Mouse (Mus musculus) testis, postnatal 14 days (tissue): ENCODE data around the gene Col5a1.
A peak's percentile ranks its signal among the peaks of the same experiment; 100 is the strongest.

Source experiments
- DNase-seq: peaks from one replicate; pipeline ENCODE4 v3.0.0; 2021; ENCODE audit warnings: low spot score

Col5a1 gene

GRCm38 (mm10) chr2:27919309-27919850, 33.2 kb downstream of the Col5a1 start:
- no peak for DNase-seq

GRCm38 (mm10) chr2:27922053-27922452, 35.8 kb downstream of the Col5a1 start:
- DNase-seq, result no peak

GRCm38 (mm10) chr2:27923718-27924117, 37.5 kb downstream of the Col5a1 start:
- DNase-seq, result no peak

DNA sequence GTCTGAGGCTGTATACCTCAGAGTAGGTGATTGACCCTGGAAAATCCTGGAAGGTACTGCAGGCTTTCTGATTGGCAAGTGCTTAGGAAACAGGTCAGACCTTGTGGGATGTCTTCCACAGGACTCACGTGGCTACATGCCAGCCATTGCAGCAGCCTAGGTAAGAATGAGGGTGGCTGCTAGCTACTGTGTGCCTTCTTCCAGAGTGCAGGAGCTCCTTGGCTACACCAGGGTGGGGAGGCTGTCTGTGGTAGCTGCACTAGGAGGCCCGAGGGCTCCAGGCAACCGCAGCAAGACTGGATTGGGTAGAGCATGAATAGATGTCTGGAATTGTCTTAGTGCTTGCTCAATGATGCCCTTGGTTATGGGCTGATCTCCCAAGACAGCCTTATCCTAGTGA, 38.2 kb downstream of the Col5a1 start:
- no peak for DNase-seq

GRCm38 (mm10) chr2:27926478-27927165, 40.4 kb downstream of the Col5a1 start:
- no peak for DNase-seq

- DNase-seq, result no peak
Measured at GRCm38 (mm10) chr2:27930471-27931015, 44.3 kb downstream of the Col5a1 start.

GRCm38 (mm10) chr2:27931130-27931529, 44.9 kb downstream of the Col5a1 start:
- DNase-seq, result no peak

- DNase-seq, result no peak
Measured at GRCm38 (mm10) chr2:27931971-27932370, 45.7 kb downstream of the Col5a1 start.

- DNase-seq, result peak; percentile 37
Measured at GRCm38 (mm10) chr2:27934269-27934668, 48.0 kb downstream of the Col5a1 start.

DNA sequence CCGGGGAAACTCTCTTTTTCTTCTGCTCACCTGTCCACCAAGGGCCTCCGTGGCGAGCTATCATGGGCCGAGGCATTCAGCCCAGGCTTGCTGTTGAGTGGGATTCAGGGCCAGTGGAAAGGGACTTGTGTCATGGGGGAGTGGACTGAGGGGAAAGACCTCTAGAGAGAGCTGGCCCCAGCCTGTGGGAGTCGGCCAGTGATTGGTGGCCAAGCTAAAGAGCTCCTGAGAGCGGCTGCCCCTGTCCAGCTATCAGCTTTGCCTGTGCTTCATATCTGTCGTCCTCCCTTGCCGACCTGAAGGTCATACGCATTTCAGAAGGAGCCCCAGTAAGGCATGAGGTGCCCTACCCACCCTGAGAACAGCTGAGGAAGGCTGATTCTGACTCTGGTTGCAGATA, 48.6 kb downstream of the Col5a1 start:
- DNase-seq, result no peak

DNA sequence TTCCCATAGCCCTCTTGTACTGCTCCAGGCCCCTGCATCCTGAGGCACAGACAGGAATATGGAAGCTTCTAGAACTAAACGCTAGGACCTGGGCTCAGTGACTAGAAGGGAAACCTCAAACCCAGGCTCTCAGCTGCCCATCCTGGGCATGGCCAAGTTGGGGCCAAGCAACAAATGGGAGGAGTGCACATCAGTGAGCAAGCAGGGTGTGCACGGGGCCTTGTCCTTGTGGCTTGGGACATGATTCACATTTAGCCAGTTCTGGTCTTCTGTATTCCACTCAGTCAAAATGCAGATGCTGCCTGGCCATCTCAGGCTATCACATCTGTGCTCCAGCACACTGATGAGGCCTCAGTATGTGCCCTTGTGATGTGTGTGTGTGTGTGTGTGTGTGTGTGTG, 49.2 kb downstream of the Col5a1 start:
- DNase-seq, result no peak

GRCm38 (mm10) chr2:27936607-27937191, 50.5 kb downstream of the Col5a1 start:
- DNase-seq, result peak; percentile 29

- DNase-seq, result no peak
Measured at GRCm38 (mm10) chr2:27939433-27939832, 53.2 kb downstream of the Col5a1 start.

GRCm38 (mm10) chr2:27940144-27940543, 53.9 kb downstream of the Col5a1 start:
- DNase-seq, result peak; percentile 20

DNA sequence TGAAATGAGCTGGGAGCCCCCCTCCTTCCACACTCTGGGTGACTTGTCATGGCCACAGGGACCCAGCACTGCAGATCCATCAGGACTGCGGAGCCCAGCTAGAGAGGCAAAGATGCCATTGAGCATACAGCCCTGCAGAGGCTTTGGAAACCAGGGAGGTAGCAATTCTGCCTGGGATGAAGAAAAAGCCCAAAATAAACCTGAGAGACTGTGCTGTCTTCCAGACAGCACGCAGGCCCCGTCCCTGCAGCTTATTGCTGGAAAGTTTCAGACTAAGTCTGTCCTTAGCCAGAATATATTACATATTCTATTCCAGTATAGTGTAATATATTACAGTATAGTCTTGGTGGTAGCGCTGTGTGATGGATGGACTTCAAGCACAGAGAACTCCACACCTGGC, 61.0 kb downstream of the Col5a1 start:
- DNase-seq, result no peak

DNA sequence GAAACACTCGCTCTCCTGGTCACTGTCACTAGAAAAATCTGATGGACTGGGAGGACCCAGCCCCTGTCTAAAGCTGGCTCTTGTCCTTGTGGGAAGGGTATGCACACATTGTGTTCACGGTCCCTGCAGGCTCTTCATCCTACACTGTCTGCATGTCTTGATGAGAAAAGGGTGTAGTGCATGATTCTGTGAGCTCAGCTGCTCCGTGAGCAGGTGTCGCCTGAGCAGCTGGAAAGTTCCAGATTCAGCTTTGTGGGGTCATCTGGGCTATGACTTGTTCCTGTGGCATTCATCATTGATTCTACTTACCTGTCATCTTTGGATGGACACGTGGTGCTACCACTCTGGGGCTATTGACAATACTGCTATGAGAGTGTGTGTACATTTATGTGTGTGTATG, 61.7 kb downstream of the Col5a1 start:
- no peak for DNase-seq

GRCm38 (mm10) chr2:27953866-27954265, 67.6 kb downstream of the Col5a1 start:
- DNase-seq, result peak; percentile 40

DNA sequence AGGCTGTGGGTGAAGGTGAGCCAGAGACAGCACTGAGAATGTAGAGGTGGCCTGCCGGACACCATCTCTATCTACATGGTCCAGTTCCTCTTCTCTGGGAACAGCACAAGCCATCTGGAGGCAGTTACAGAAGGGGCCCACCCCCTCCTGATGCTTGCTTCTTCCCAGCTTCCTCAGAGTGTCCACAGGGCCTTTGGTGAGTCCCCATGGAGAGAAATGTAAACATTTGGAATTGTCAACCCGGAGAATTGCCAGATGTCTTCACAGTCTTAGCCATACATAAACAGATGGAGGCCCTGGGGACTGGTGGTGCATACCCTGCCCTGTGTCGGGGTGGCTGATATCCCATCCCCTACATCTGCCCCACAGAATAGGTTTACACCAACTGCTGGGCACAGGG, 68.7 kb downstream of the Col5a1 start:
- DNase-seq, result no peak

GRCm38 (mm10) chr2:27956751-27957150, 70.5 kb downstream of the Col5a1 start:
- no peak for DNase-seq

DNA sequence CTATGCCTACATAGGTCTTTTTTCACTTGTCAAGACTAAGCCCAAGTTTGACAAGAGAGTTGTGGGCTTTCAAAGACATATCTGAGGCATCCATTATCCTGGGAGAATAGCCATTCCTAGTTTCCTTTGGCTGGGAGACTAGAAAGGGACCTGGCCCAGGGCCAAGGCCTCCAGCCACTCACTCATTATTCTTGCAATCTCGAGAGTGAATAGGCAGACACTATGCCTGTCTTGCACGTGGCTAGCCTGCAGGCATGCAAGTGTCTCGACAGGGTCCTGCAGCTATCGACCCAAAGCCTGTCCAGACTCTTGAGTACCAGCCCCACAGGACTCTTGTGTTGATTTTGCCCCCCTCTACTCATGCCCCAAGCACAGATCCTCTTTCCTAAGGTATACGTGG, 71.0 kb downstream of the Col5a1 start:
- DNase-seq, result no peak

DNA sequence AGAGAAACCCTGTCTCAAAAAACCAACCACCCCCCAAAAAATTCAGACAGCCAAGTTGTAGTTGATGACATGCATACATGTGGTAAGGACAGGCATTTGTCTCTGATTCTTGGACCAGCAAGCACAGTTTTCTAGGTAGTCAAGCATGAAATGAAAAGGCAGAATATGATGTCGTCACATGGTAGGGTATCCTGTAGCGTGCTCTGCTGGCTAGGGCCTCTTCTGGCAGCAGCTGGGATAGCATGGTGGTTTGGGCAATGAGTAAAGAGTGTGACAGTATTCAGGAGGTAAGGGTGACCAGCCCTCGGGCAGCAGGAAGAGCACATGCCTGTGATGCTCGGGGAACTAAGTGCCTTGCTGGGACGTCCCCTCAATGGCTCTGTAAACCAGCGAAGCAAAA, 73.0 kb downstream of the Col5a1 start:
- DNase-seq, result no peak

DNA sequence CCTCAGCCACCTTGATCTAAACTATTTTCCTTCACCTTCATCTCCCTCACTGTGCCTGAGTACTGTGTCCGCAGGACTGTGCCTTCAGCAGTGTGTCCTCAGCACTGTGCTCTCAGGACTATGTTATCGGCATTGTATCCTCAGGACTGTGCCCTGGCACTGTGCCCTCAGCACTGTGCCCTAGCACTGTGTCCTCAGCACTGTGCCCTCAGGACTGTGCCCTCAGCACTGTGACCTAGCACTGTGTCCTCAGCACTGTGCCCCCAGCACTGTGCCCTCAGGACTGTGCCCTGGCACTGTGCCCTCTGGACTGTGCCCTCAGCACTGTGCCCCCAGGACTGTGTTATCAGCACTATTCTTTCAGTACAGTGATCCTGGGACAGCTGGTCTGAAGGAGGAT, 75.0 kb downstream of the Col5a1 start:
- DNase-seq, result no peak

DNA sequence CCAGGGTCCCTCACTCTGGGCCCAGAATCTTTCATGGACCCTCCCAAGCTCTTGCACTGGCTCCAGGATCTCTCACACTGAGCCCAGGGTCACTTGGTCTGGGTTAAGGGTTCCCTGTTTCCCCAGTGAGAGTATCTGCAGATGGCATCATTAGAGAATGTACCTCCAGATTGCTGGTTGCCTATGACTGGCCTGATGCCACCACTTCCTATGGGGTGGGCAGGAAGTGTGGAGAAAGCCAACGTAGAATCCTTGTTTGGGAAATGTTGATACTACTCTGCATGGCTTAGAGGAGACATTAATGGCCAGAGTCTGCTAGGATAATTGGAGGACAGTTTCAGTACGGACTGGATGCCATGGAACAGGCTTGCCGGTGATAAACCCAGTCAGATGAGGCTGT, 76.2 kb downstream of the Col5a1 start:
- no peak for DNase-seq

DNA sequence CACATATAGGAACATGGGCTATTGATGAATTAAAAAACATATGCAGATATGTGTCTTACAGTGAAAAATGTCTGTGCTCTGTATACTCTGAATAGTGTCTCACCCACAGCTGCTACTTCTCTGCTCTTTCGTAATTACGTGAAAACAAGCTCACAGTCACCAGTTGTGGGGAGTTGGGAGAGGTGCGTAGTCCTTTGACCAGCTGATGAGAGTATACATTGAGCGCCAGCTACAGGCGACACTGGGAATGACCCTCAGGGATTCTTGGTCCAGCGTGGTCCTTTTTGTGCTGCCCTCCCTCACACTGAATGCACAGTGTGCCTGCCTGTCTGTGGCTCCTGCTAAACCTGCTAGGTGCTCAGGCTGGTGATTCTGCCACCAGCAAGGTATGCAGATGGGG, 82.9 kb downstream of the Col5a1 start:
- DNase-seq, result no peak
